In the genomic region with DNA sequence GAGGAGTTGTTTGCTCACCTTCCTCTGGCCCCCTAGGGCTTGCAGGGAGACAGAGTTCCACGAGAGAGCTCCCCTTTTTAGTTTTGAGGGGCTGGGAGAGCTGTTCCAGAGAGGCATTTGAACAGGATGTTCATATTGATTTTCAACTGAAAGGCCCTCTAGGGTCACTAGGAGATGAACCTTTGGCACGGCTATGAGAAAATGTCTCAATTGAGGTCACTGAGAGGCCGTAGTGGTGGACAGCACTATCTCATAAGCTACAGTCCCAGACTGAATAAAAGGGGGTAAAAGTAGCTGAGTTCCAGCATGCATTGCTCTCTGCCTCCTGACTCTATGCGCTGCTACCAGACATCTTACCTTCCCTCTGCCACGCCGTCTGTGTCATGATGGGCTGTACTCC, we compare ENCODE assay signal across 24 mouse cellular contexts.
DNase-seq lines count a peak whose midpoint lies in the region; ATAC-seq and TF ChIP-seq lines count a peak whose summit lies in the region.
"Had no signal": no experiment of that assay in that cellular context is flagged by ENCODE, and none has a peak within 500 bp of the region (broad histone marks: within the 10 kb centered on the region; RNA-seq: fewer than 3 reads in every experiment).

No protein-coding gene starts in this region.

- no peak overlapping the region for H3K4me3 ChIP-seq in liver, adult 2 months (ENCODE audit: insufficient read depth, low read depth, low read length)
- H3K4me3 ChIP-seq in liver, embryonic 13.5 days (replicated peaks): no peak overlapping the region
- no peak overlapping the region for H3K4me3 ChIP-seq in liver, embryonic 15.5 days (replicated peaks)
- H3K4me3 ChIP-seq in liver, postnatal 0 days (ENCODE audit: low read depth, low read length): no peak overlapping the region
- H3K4me3 ChIP-seq: embryonic facial prominence, embryonic 10.5 days; embryonic facial prominence, embryonic 12.5 days; forebrain, embryonic 13.5 days had no signal

- no peaks in the 10 kb centered on the region for H3K36me3 ChIP-seq in liver, adult 2 months (ENCODE audit: control insufficient read depth, insufficient read depth, low read length)
- H3K36me3 ChIP-seq in liver, embryonic 13.5 days: no peaks in the 10 kb centered on the region
- H3K36me3 ChIP-seq in liver, embryonic 15.5 days (replicated peaks): no peaks in the 10 kb centered on the region
- no peaks in the 10 kb centered on the region for H3K36me3 ChIP-seq in liver, postnatal 0 days (replicated peaks; ENCODE audit: insufficient read depth, low read length)
- H3K36me3 ChIP-seq: embryonic facial prominence, embryonic 10.5 days; embryonic facial prominence, embryonic 12.5 days; G1E had no signal

- ATAC-seq in liver, embryonic 13.5 days (ENCODE audit: low read depth): peak; percentile 39
- ATAC-seq in liver, embryonic 15.5 days (ENCODE audit: insufficient read depth): peak; percentile 44
- ATAC-seq in liver, postnatal 0 days: peak; percentile 86
- ATAC-seq: activated CD4-positive, CD25-positive, alpha-beta regulatory T cell, adult 4 months; CD4-positive, CD25-positive, alpha-beta regulatory T cell, adult 4 months; forebrain, embryonic 13.5 days; Patski had no signal

- H3K79me2 ChIP-seq in liver, adult 2 months (ENCODE audit: control insufficient read depth, insufficient read depth, low read length): no peaks in the 10 kb centered on the region

- TF ChIP-seq POLR2A in liver, adult 2 months (IDR thresholded peaks at IDR 0.05; ENCODE audit: extremely low read depth, insufficient read depth, low read length): no peak

- peak; percentile 89 for DNase-seq in liver, adult 2 months (ENCODE audit: extremely low read depth, low read depth, low spot score)
- no peak for DNase-seq in liver
- DNase-seq in liver, embryonic 13.5 days: no peak
- DNase-seq in liver, postnatal 0 days: peak; percentile 19
- no peak for DNase-seq in gastrocnemius, postnatal 10 days
- no peak for DNase-seq in ovary, postnatal 14 days (ENCODE audit: low spot score)
- DNase-seq: adrenal gland, adult 8-10 months; adrenal gland, postnatal 14 days; adrenal gland, postnatal 36 days; B cell, adult 2 months; cerebellum, adult 11-12 months; cerebellum, adult 2 months; cerebellum, adult 9-10 months; cerebellum, postnatal 10 days; cerebellum, postnatal 25 days had no signal

- TF ChIP-seq CTCF in liver, adult 2 months (IDR thresholded peaks at IDR 0.05; ENCODE audit: low read depth, low read length): no peak
- no peak for TF ChIP-seq CTCF in liver, postnatal 0 days (IDR thresholded peaks at IDR 0.05; ENCODE audit: low read depth)

- H3K27ac ChIP-seq in liver, adult 2 months (replicated peaks; ENCODE audit: insufficient read depth, low read depth, low read length): no peak overlapping the region
- 0 out of 2 replicates have a peak overlapping the region, but pooled peaks have one; percentile 13 for H3K27ac ChIP-seq in liver, embryonic 13.5 days
- no peak overlapping the region for H3K27ac ChIP-seq in liver, embryonic 15.5 days (replicated peaks)
- H3K27ac ChIP-seq in liver, postnatal 0 days (ENCODE audit: low read depth): no peak overlapping the region
- H3K27ac ChIP-seq: embryonic facial prominence, embryonic 10.5 days; embryonic facial prominence, embryonic 12.5 days; forebrain, embryonic 13.5 days had no signal

- H3K4me1 ChIP-seq in liver, adult 2 months (ENCODE audit: control insufficient read depth, insufficient read depth, low read length): peaks cover 15% of the 10 kb centered on the region
- H3K4me1 ChIP-seq in liver, embryonic 13.5 days (replicated peaks): peaks cover 4% of the 10 kb centered on the region; the same call in 1 of the 2 replicates
- H3K4me1 ChIP-seq in liver, embryonic 15.5 days (replicated peaks): 0 out of 2 replicates have a peak, but pooled peaks cover 5% of the 10 kb centered on the region
- no peaks in the 10 kb centered on the region for H3K4me1 ChIP-seq in liver, postnatal 0 days (ENCODE audit: insufficient read depth)
- H3K4me1 ChIP-seq: embryonic facial prominence, embryonic 12.5 days; forebrain, embryonic 13.5 days had no signal

- no peak overlapping the region for H3K9ac ChIP-seq in liver, adult 2 months (ENCODE audit: low read depth, low read length)
- no peak overlapping the region for H3K9ac ChIP-seq in liver, embryonic 13.5 days
- H3K9ac ChIP-seq in liver, embryonic 15.5 days: no peak overlapping the region
- H3K9ac ChIP-seq in liver, postnatal 0 days (replicated peaks): no peak overlapping the region
- H3K9ac ChIP-seq: embryonic facial prominence, embryonic 12.5 days; forebrain, embryonic 13.5 days had no signal

- no peak for TF ChIP-seq EP300 in liver, postnatal 0 days (IDR thresholded peaks at IDR 0.05; ENCODE audit: low read depth)

- H3K27me3 ChIP-seq in liver, adult 2 months (ENCODE audit: control insufficient read depth, insufficient read depth, low read length): no peaks in the 10 kb centered on the region
- H3K27me3 ChIP-seq in liver, embryonic 13.5 days: no peaks in the 10 kb centered on the region
- H3K27me3 ChIP-seq in liver, embryonic 15.5 days: no peaks in the 10 kb centered on the region
- no peaks in the 10 kb centered on the region; the same call in 1 of the 2 replicates for H3K27me3 ChIP-seq in liver, postnatal 0 days (ENCODE audit: insufficient read depth, low read length)
- H3K27me3 ChIP-seq: CH12.LX; embryonic facial prominence, embryonic 12.5 days; forebrain, embryonic 13.5 days had no signal

- no peak overlapping the region for H3K4me2 ChIP-seq in liver, embryonic 13.5 days
- H3K4me2 ChIP-seq in liver, embryonic 15.5 days: no peak overlapping the region
- H3K4me2 ChIP-seq in liver, postnatal 0 days (ENCODE audit: low read depth, low read length): no peak overlapping the region
- H3K4me2 ChIP-seq: embryonic facial prominence, embryonic 12.5 days; forebrain, embryonic 13.5 days had no signal

- H3K9me3 ChIP-seq in liver, embryonic 13.5 days (replicated peaks): no peaks in the 10 kb centered on the region
- H3K9me3 ChIP-seq in liver, embryonic 15.5 days (replicated peaks): no peaks in the 10 kb centered on the region
- no peaks in the 10 kb centered on the region for H3K9me3 ChIP-seq in liver, postnatal 0 days (ENCODE audit: low read length)
- H3K9me3 ChIP-seq: embryonic facial prominence, embryonic 10.5 days; embryonic facial prominence, embryonic 12.5 days; forebrain, embryonic 13.5 days; G1E had no signal

- 20% methylated on average over 6 of the region's 6 CpGs for WGBS in liver, adult 2 months
- whole genome bisulfite sequencing in liver, embryonic 13.5 days (ENCODE audit: insufficient replicate concordance): 64% methylated on average over 6 of the region's 6 CpGs
- WGBS in liver, embryonic 15.5 days (ENCODE audit: insufficient replicate concordance): 58% methylated on average over 6 of the region's 6 CpGs
- 53% methylated on average over 6 of the region's 6 CpGs for WGBS in liver, postnatal 0 days (ENCODE audit: insufficient replicate concordance)

Comparison
In these comparisons a context has a peak if more than half of its experiments do, and no peak if none do; other contexts are left out.
1. DNase-seq: peak in liver, adult 2 months (single experiment) and liver, postnatal 0 days (single experiment); none in liver (single experiment), liver, embryonic 13.5 days (single experiment), gastrocnemius, postnatal 10 days (single experiment) and ovary, postnatal 14 days (single experiment).
2. Peak in every context shown above with its lines, with median percentiles within 50 percentile points of each other: ATAC-seq.